Mouse (Mus musculus): ENCODE data around the gene Cnot11.

GRCm38 (mm10) chr1:39537631-39538380 is 3.0 kb downstream of the Cnot11 start:
- TF ChIP-seq CTCF (IDR thresholded peaks at IDR 0.05; ENCODE audit: low read depth, low read length): no peak
- TF ChIP-seq GATA2 (IDR thresholded peaks at IDR 0.05; ENCODE audit: borderline replicate concordance, low read depth, low read length): no peak
- no peak for TF ChIP-seq TAL1 (conservative IDR thresholded peaks at IDR 0.05; ENCODE audit: low read depth, low read length)
- no peak for TF ChIP-seq GATA1 (IDR thresholded peaks at IDR 0.05; ENCODE audit: borderline replicate concordance, low read length)

Data from G1E (cell line).